Mouse (Mus musculus) NIH3T3 (cell line): ENCODE measurements around the gene Gabbr1.

ENCODE experiments used
- DNase-seq: peaks from one replicate; pipeline ENCODE4 v3.0.0-alpha.2; 2012; ENCODE audit warnings: low read depth

Gabbr1 gene

GRCm38 (mm10) chr17:37078193-37078592, 32.4 kb downstream of the Gabbr1 start:
- DNase-seq: no peak

GRCm38 (mm10) chr17:37078990-37079389, 33.2 kb downstream of the Gabbr1 start:
- no peak for DNase-seq

GRCm38 (mm10) chr17:37080119-37080518, 34.4 kb downstream of the Gabbr1 start:
- DNase-seq: no peak

- no peak for DNase-seq
Observed at GRCm38 (mm10) chr17:37081659-37082058, 35.9 kb downstream of the Gabbr1 start.

GRCm38 (mm10) chr17:37083327-37083726, 37.6 kb downstream of the Gabbr1 start:
- peak; percentile 91 for DNase-seq

- DNase-seq: peak; percentile 51
Observed at GRCm38 (mm10) chr17:37084632-37085031, 38.9 kb downstream of the Gabbr1 start.

- DNase-seq: no peak
Observed at GRCm38 (mm10) chr17:37085545-37085944, 39.8 kb downstream of the Gabbr1 start.

- no peak for DNase-seq
Observed at GRCm38 (mm10) chr17:37088399-37088798, 42.6 kb downstream of the Gabbr1 start, which contains the start of gene Olfr90. Gene Olfr90, minus strand, starts transcription at chr17:37088499.

GRCm38 (mm10) chr17:37092198-37092597, 46.4 kb downstream of the Gabbr1 start:
- no peak for DNase-seq

GRCm38 (mm10) chr17:37093289-37093688, 47.5 kb downstream of the Gabbr1 start:
- DNase-seq: no peak

- no peak for DNase-seq
Observed at GRCm38 (mm10) chr17:37098178-37098577, 52.4 kb downstream of the Gabbr1 start, which contains the start of gene Olfr91. Gene Olfr91, minus strand, starts transcription at chr17:37098278.

GRCm38 (mm10) chr17:37119988-37120387, 74.2 kb downstream of the Gabbr1 start, which contains the start of gene Olfr92:
Gene Olfr92, minus strand, starts transcription at chr17:37120088.
- DNase-seq: no peak
